Mouse (Mus musculus): ENCODE data around the gene Srcin1.

Gene Srcin1

GRCm38 (mm10) chr11:97578286-97578685, 2.3 kb upstream of the Srcin1 start:
- no peak for DNase-seq (ENCODE audit: low read depth)

GRCm38 (mm10) chr11:97575638-97576037, 348 bp downstream of the Srcin1 start:
- peak; percentile 79 for DNase-seq (ENCODE audit: low read depth)

DNA sequence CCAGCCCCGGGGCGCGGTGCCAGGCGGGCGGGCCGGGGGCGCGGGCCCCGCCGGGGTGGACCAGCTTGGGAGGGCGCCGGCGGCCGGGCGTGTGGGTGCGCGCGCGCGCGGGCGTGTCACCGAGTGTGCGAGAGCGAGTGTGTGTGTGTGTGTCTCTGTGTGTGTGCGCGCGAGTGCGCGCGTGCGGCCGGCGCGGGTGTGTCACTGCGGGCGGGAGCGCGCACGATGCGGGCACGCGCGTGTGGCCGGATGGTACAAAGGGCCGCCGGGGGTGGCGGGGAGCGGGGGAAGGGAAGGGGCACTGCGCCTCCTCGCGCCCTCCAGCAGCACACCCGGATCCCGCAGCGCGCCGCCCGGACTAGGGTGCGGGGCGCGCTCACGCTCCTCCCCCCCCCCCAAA, 911 bp downstream of the Srcin1 start:
- peak; percentile 24 for DNase-seq (ENCODE audit: low read depth)

- no peak for DNase-seq (ENCODE audit: low read depth)
Measured at GRCm38 (mm10) chr11:97574551-97575051, 1.4 kb downstream of the Srcin1 start.

GRCm38 (mm10) chr11:97573891-97574550, 2.0 kb downstream of the Srcin1 start:
- peak; percentile 22 for DNase-seq (ENCODE audit: low read depth)

DNA sequence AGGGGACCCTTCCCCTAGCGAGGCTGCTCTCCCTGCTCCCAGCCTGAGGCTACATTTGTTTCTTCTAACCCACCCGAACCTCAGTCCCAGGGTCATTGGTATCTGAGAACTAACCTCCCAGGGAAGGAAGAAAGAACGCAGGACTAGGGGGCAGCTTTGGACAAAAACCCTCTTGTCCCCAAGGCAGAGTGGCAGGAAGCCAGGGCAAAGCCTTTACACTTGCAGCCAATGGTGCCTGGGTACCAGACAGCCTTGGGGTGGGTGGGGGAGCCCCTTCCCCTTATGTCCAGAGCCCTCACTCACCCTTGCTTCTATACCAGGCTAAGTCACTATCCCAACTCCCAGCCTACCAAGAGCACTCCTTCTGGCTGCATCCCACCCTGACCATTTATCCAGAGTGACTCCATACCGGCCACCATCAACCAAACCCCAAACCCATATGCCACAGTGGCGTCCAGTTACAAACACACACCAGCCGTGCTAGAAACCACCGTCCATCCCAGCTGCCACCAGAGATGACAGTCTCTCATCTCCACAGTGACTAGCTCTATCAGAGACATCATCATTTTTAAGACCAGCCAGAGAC, 3.0 kb downstream of the Srcin1 start:
- DNase-seq (ENCODE audit: low read depth) = no peak

- DNase-seq (ENCODE audit: low read depth) = no peak
Measured at GRCm38 (mm10) chr11:97572089-97572345, 4.0 kb downstream of the Srcin1 start.

DNA sequence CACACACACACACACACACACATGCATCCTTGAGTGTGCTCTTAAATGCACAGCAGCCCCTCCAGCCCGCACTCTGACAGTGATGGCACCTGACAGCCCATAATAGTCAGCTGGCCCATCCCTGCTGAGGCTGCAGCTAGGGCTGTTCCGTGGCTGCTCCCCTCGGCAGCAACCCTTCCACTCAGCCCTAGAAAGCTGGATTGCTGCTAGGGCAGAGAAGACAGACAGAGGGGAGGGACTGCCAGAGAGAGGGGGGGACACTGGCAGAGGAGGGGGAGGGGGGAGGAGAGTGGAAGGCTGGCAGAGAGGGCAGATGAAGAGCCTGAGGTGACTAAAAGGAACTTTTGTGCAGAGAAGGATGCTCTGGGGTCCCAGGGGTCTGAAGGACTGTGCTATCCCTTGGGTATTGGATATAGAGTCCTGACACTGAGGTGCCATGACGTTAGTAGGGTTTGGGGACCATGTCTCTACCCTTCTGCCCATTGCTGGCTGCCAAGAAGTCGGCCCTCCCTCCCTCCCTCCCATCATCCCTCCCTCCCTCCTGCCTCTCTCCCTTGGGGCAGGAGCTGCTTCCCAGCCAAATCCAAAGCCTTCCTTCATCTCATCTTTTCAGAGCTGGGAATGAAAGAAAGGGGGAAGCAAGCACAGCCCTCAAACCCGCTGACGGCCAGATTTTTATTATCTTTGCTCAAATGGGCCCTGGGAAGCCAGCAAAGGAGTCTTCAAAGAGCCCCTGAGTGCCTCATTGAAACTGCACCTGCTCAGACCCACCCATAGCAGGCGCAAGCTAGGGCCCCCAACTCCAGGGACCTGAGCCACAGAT, 4.5 kb downstream of the Srcin1 start:
- no peak for DNase-seq (ENCODE audit: low read depth)

GRCm38 (mm10) chr11:97570493-97571137, 5.4 kb downstream of the Srcin1 start:
- DNase-seq (ENCODE audit: low read depth) = no peak

DNA sequence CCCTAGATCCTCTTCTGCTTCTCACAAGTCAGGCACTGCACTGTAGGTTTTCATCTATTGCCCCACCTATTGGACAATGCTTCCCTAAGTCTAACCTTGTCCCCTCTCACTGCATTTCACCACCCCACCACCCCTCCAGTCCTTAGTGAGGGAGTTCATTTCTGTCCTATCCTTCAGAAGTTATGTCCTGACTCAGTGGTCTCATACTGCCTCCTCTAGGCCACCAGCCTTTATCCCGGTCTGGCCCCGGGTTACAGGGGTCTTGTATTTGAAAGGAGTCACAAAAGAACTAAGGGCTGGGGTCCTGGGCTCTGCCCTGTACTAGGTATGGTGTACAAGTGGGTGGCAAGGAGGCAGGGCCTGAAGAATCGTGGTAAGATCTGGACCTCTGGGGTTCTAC, 6.2 kb downstream of the Srcin1 start:
- no peak for DNase-seq (ENCODE audit: low read depth)

DNA sequence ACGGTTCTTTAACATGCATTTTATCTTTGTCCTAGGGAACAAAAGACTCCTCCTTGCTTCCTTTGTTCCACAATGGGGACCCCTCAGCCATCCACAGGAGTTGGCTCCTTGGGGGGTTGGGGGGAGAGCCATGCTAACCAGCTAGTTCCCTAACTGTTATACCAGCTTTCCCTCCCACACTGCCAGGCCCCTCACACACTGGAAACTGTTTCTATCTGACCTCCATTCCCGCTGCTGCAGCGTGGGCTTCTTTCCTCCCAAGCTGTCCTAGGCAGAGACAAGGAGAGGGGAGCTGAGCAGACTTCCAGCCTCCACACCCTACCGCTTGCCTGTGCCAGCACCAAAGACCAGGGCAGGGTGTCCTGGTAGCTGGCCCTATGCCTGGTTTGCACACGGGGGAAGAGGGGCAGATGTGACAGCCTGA, 6.7 kb downstream of the Srcin1 start:
- no peak for DNase-seq (ENCODE audit: low read depth)

- no peak for DNase-seq (ENCODE audit: low read depth)
Measured at GRCm38 (mm10) chr11:97568729-97569128, 7.3 kb downstream of the Srcin1 start.

GRCm38 (mm10) chr11:97567480-97567879, 8.5 kb downstream of the Srcin1 start:
- DNase-seq (ENCODE audit: low read depth) = no peak

DNA sequence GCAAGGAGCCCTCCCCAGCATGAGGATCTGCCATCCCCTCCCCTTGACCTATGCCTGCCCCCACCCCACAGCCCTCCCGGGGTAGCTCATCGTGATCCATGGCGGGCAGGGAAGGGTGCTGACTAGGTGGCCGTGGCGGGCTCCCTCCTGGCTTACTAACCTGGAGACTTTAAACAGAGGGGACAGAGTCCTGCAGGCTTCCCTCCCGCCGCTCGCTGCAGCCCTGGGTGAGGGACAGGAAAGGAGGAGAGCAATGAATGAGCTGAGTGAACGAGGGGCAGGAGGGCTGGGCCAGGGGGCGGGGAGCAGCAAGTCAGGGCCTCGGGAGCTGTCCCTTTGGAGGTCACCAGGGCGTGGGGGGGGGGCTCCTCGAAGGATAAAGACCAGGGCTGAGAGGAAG, 9.4 kb downstream of the Srcin1 start:
- DNase-seq (ENCODE audit: low read depth) = no peak

- no peak for DNase-seq (ENCODE audit: low read depth)
Measured at GRCm38 (mm10) chr11:97563730-97564129, 12.3 kb downstream of the Srcin1 start.

GRCm38 (mm10) chr11:97562536-97562935, 13.4 kb downstream of the Srcin1 start:
- no peak for DNase-seq (ENCODE audit: low read depth)

DNA sequence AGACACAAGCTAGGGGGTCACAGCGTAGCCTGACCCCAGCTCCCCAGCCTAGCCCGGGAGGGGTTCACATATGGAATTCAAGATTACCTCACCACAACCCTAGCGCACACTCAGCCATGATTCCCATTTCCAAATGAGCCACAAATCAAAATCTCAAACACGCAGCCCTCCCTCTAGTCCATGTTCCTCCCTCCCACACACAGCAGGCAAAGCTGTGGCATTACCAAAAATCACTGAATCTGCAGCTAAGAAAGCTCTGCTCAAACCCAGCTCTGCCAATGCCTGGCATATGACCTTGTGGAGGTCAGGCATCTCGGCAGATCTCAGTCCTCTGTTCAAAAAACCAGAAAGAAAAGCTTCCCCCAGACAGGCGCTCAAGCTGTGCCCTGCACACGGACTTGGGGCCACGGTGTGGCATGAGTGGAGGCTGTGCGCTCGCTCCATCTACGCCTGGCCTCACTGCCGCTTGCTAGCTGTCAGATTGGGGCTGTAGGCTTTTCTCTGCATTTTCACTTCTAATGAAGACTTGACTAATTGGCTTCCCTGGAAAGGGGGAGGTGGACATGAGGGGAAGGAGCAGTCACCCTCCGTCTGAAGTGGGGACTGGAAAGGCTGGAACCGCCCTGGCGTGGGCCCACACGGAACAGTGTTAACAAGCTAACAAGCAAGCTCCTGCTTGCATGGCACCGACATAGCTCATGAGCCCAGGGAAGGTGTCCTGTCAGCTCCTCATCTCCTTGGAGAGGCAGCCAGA, 15.6 kb downstream of the Srcin1 start:
- DNase-seq (ENCODE audit: low read depth) = no peak

DNA sequence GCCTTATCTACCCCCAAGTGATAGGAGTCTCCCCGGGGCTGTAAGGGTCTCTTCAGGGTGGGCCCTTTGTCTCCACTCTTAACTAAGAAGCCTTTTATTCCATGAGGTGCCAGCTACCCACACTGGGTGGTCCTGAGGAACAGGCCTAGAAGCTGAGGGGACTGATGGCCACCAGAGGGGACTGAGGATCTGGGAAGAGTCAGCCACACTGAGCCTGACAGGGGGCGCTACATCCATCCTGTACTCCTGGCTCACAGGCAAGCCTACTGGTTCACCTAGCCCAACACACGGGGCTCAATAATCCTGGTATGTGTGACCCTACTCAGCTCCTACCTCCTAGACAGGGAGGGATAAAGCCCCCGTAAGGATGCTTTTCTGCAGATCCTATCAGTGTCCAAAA, 16.4 kb downstream of the Srcin1 start:
- no peak for DNase-seq (ENCODE audit: low read depth)

DNA sequence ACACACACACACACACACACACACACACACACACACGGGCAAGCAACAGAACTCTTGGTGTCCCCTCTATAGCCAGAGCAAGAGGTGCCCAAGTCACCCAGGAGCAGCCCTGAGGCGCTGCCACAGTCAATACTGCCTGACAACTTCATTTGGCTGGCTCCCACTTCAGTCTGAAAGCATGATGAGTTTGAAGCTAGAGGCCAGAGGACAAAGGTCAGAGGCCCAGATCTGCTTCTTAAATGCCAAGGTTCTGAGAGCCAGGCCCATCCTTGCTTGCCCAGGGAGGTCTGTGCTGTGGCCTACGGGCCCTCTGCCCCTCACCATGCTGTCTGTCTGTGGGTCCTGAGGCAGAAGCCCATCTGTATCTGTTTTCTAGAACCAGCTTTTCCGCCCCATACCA, 18.1 kb downstream of the Srcin1 start:
- DNase-seq (ENCODE audit: low read depth) = no peak

DNA sequence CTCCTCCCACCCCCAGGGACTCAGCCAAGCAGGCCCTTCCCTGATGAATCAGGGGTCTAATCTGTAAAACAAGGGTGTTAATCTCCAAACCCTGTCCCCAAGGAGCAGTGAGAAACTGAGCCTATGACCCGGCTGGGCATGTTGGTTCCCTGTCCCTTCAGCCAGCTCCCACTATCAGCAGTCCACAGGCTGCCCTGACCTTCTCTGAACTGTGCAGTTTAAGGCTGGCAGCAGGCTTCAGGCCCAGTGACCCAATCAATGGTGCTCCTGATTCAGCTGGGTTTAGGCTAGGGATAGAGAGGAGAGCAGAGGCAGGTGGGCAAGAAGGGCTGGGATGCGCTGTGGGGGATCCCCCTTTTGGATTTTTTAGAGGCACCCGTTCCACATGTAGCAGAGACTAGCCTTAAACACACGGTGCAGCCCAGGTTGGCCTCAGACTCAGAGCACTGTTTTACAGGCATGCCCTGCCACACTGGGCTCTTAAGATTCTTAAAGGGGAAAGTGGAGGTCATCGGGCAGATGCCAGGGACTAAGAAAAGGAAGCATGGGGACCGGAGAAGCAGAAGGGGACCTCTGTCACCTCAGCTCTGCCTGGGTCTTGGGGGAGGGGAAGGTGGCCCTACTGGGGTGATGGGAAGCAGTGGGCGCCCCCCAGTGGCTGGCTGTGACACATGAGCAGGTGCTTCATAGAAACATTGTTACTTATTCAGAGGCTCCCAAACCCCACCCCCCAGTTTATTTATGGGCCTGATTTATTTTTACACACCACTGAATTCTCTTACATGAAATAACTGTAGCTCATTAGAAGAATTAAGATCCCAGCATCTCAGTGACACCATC, 19.2 kb downstream of the Srcin1 start:
- peak; percentile 75 for DNase-seq (ENCODE audit: low read depth)

DNA sequence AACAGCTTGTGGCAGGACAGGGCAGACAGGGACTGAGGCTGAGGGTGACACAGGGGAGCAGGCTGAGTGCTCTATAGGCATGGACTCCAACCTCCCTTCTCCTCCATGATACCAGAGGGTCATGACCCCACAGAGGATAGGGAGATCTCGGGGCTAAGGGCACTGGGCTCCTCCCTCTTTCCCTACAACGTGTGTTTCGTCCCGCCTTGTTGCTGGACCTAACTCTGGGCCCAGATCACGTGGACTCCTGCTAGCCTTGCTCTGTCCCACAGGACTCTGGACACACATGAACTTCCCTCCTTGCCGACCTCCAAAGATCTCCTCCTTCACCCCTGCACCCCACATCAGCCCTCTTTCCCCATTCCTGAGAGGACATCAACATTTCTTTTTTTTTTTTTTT, 20.8 kb downstream of the Srcin1 start:
- no peak for DNase-seq (ENCODE audit: low read depth)
